Mouse (Mus musculus) mouse embryonic stem cell (cell line): Measurements from ENCODE around the gene Washc3.

ENCODE experiments used
- in situ Hi-C, 2 experiments: fragments of 300-500 bp; cut with MboI; formaldehyde crosslinking; loops; 1 replicate in 1 of 2; 3 replicates in 1 of 2; pipeline ENCODE4 v1.14.3; 2019 to 2020; ENCODE audit warnings: low sequenced_read_pairs in 2 of 2, low pct_unique_long_range_greater_than_20kb in 1 of 2, mixed read lengths in 1 of 2; ENCODE audit not compliant: unreplicated experiment in 1 of 2

Gene Washc3

DNA sequence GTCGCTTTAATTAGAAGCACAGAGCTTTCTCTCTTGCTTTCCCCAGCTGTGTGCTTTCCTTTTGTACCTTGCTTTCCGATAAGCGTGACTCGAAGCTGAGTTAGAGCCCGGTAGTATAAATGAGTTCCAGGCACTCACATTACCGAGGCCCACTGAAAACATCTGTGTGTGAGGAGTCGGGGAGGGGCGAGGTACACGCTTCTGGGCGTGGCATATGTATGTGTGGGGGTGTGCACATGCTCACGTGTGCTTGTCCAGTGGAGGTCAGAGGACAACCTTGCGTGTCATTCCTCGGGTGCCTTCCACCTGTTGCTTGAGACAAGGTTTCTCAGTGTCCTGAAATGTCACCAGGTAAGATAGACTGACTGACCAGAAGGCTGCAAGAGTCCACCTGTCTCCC, 43.8 kb downstream of the Washc3 start:
- in situ Hi-C loops: no loop called here

DNA sequence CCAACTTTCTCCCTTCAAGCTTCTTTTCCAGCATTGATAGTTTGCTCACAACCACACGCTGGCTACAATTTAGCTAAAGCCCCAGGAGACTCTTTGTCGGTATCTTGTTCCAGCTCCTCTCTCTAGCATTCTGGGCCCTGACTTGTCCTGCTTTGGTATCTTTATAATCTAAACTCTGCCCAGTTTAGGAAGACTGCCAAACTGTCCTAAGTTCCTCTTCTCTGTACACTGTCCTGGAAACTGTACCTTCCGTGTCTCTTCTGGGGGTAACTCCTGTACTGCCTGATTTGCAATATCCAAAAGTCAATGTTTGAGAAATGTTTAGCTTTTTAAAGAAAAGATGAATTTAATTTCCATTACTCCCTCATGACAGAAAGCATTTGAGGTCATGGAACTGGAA, 49.4 kb downstream of the Washc3 start:
- in situ Hi-C loops: no loop called here

DNA sequence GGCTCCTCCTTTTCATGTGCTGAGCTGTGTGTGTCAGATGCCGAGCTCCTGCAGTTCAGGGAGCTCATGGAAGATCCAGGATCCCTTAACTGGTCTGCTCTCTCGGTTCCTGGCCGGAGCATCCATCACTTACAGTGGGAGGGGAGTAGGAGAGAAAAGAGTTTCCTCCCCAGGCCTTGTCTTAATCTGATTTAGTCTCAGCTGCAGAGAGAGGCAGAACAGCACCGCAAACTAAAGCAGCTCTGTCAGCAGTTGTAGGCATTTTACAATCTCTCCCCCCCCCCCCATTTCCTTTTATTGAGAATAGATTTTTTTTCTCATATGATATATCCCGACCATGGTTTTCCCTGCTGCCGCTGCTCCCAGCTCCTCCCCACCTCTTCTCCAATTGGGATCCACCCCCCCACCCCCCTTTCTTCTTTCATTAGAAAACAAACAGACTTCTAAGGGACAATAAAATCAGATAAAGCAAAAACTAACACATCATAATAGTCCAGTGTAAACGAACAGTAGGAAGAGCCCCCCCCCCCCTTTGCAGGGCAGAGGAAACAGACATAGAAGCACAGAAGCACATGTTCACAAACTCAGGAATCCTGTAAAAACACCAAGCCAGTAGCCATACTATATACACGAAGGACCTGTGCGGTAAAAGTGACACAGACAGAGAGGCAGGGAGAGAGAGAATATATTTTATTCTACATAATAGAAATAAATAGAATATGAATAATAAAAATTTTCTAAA, 51.4 kb downstream of the Washc3 start:
- in situ Hi-C loops: no loop called here

DNA sequence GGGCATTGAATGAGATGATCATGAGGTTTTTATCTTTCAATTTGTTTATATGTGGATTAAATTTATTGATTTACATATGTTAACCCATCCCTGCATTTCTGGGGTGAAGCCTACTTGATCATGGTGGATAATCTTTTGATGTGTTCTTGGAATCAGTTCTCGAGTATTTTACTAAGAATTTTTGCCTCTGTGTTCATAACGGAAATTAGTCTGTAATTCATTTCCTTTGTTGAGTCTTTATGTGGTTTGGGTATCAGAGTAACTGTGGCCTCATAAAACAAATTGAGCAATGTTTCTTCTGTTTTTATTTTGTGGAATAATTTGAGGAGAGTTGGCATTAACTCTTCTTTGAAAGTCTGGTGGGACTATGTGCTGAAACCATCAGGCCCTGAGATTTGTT, 54.7 kb downstream of the Washc3 start:
- in situ Hi-C loops: no loop called here

DNA sequence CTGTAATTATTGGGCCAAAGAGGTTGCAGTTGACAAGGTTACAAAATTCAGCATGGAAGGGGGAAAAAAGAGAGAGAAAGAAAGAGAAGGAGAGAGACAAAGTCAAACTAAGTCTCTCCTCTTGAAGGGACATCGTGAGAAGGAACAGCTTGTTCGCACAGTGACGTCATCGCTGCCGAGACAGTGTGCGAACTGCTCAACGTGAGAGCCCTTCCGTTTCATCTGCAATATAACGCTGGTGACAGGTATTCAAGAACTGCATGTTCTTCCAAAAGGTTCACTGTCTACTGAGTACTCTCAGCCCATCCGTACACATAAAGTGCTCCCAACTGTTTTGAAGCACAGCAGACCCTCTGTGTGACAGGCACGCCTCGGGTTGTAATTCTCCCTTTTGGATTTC, 59.4 kb downstream of the Washc3 start:
- in situ Hi-C loops: no loop called here

DNA sequence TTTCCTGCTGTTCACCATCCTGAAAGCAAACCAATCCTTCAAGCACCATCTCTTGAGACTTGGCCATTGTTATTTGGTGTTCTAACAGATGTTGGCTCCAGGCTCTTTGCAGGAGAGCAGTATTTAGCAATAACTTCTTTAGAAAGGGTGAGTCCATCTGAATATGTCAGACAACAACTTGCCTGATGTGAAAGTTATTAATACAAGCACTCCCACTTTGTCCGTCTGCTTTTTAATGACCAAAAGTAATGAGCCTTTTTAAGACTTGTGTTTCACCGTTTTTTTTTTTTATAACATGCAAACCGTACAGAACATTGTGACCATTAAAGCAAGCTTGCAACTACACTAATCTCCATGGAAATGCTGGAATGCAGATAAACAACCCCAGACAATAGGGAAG, 60.3 kb downstream of the Washc3 start:
- in situ Hi-C loops: no loop called here

DNA sequence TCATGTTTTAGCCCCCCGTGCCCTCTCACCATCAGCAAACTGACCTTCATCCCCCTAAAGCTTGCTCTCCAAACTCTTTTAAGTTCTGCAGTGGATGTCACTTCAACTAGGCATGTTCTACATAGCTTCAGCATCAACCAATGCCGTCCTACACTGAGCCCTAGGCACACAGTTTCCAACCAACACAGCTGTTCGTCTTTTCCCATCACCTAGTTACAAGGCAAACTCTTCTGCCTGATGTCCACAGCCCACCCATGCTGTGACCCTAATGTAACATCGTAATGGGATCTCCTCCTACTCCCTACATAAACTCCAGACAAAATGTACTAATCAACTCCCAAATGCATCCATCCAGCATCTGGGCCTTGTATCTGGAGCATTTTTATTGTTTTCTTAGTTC, 62.5 kb downstream of the Washc3 start:
- in situ Hi-C loops: no loop called here

DNA sequence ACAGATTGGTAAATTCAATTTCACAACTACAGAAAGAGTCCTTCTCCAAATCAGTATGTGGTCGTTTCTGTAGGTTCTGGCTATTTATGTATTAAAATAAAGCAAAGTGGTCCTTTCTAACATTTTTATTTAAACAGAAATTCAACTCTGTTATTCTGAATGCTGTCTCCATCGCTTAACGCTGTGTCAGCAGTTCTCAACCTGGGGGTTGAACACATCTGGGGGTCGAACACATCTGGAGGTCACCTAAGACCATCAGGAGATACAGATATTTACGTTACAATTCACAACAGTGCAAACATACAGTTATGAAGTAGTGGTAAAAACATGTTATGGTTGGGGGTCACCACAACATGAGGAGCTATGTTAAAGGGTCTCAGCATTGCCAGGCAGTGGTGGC, 73.2 kb downstream of the Washc3 start:
- in situ Hi-C loops: no loop called here

DNA sequence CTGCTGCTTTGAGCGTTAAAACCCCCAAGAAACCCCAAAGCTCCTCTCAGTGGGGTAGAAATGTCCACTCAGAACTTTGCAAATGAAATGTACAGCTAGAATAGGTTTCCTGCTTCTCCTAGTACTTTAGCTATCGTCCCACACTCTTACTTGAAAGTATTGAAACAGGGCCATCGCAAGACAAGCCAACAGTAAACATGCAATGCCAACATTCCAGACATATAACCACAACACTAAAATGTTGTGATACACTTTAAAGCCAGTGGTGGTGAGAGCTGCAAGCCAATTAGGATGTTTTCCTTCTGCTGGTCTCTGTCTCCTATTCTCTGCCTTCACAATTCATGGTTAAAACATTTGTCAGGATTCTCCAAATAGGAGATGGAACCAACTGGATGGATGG, 80.8 kb downstream of the Washc3 start:
- in situ Hi-C loops: no loop called here

DNA sequence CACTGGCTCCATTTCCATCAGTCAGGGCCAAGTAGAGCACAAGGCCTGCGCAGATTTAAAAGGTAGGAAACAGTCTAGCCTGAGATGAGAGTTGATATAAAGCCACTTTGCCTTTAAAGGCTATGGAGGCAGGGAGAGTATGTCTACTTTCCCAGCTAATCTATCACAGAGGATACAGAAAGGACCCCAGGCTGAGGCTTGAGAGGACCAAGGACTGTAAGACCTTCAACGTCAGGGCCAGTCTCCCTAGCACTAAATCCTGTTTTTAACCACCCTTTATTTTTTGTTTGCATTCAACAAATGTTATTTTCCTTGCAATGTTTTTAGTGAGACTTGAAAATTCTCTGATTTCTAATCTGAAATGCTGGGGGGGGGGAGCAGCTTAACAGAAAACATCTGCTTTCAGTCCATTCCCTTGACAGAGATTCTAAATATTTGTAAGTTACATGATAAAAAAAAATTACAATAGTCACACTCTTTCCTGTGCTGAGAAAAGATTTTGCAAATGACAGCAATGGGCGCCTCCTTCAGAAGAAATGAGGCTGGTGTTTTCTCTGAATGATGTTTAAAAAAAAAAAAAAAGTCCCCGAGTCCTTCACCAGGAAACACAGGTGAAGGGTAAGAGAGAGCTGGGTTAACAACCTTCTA, 83.6 kb downstream of the Washc3 start:
- in situ Hi-C loops: no loop called here

DNA sequence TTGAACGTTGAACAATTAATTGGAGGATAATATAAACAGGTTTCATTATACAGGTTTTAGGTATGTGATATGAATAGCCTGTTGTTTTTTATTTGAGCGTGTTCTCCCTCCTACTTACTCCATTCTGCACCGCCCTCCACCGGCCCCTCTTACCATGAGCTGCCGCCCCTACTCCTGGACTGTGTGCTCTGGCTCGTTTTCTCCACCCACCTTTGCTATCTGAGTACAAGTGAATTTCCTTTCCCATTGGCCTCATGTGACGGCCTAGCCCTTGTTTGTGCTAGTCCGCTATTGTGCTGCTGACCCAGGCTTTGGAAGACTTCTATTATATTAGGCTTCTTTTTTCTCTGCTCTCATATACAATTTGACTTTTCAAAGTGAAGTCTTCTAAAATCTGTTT, 86.4 kb downstream of the Washc3 start:
- in situ Hi-C loops: no loop called here

DNA sequence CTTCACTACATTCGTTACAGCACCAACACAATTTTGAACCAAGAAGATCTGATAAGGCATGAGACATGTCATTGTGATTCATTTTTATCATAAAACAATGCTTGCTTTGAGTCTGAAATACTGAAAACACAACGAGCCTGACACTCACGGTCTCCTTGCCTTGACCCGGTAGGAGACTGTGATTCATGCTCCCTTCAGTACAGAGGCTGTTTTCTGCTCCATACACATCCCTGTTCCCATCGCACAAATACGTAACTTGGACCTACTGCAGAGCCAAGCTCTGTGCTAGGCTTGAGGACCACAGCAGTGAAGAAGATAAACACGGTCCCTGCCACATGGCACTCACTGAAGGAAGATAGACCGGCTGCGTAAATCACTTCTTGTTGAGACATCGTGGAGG, 87.2 kb downstream of the Washc3 start:
- in situ Hi-C loops: no loop called here

DNA sequence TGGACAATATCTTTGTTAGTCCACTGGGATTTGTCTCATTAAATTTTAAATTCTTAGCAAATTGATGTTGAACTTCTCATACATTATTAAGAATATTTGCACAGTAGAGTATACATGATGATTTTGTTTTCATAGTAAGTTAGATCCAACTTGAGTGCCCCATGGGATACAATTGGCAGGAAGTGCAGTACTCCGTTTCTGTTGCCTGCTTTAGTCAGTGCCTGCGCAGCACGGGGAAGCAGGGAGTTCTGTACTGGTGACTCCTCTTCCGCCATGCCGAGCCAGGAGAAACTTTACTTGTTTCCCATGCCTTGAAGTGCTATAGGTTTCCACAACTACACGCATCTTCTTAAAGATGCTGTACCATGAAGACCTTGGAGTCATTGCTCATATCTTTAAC, 94.2 kb downstream of the Washc3 start:
- in situ Hi-C loops: no loop called here
